Mouse (Mus musculus): ENCODE results near the gene Dusp10.

The Dusp10 gene

DNA sequence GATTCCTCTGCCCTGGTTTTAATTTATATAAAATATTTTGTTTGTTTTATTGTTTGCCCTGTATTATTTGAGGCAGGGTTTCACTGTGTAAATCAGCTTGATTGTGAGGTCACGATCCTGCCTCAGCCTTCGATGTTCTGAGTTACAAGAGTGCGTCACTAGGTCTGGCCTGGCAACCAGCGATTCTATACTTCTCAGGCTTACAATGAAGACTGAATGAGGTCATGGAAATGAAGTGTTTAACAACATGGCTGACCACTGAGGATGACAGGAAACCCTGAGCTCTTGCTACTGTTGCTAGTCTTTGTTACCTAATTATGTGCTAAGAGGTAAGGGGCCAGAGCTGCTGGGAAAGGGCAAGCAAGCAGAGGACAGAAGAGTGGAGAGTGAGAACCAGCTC lies at the start of gene Dusp10:
Dusp10 (plus strand) TSS at position 197 of the 400 bp plus-strand sequence.
- DNase-seq: no peak

DNA sequence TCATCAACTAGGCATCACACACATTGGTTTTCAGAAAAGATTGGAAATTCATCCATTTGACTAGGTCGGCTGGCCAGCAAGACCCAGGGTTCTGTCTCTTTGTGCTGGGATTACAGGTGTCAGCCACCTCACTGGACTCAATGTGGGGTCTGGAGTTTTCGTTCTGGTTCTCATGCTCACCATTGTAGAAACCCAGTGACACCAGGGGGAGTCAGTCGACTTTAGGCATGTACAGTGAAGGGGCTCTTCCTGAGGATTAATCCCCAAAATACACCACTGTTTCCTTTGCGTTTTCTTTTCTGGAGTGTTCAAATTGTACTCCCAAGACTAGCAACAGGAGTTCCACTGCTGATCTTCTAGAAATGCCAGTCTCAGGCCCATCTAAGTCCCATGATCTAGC lies 47.8 kb upstream of the Dusp10 start:
- no peak for DNase-seq

DNA sequence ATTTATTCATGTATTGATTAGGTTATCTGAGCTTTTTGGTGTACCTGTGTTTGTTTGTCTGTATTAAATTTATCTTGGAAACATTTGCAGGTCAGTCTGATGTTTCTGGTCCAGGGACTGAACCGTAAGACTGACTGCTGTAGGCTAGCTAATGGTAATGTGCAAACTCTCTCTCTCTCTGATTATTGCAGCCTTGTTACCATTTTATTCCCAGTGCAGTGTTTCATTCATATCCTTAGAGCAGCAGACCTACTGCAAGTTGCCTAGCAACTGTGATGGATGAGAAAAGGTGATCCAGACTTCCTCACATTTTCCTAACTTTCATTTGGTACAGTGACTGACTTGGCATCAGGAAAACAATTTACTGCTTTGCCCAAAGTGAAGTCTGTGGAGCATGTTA lies 43.8 kb upstream of the Dusp10 start:
- DNase-seq: no peak

DNA sequence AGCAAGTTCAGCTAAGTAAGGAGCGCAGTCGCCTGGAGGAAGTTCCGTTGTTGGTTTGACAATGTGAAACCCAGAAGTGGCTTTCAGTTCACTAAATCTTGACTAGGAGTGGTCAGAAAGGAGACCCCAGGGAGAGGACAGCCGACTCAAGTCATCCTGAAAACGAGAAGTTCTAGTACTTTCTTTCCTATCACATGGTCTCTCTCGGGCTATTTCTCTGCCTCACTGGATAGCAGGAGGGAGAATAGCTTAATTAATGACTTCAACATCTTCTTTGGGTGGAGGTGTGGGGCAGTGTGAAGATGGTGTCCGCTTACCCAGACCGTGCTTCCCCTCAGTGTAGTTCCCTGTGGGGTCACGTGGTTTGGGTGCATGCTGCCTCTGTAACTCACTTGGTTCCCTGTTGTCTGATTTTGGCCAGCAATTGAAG lies 33.3 kb upstream of the Dusp10 start:
- no peak for DNase-seq

DNA sequence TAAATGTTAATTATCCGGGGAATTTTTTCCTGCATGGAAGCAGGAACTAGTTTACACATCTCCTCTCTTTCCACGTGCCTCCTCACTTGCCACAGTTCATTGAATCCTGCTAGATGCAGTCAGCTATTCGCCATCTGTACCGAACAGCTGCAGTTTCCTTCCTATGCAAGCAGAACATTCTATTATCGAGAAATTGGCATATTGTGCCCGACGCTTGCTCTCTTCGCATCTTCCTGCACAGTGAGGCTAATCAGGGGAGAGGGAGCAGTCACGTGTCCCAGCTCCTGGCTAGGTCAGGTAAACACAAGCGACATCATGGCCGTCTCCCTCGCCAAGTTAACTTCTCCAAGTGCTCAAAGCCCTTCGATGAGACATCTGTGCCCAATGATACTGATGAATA lies 31.0 kb upstream of the Dusp10 start:
- DNase-seq: peak; percentile 46 to 49

DNA sequence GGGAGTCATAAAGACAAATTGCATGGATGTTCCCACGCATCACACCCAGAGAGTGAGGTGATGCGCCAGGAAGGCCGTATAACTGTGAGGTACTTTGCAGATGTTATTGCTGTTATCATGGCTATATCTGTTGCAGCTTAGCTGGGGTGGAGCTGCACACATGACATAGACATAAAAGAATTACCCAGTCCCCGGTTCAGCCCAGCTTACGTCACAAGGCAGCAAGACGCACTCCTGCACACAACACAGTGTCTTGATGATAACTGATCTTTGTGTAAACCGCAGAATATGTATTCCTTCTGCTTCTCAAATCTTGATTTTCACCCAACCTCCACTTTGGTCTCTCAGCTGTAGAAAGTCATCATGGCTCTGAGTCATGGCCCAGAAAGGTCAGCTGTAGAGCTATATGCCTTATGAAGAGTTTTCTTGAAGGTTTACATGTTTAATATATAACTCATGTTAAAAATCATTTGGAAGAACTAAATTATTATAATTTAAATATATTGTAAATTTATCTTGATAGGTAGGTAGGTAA lies 25.3 kb upstream of the Dusp10 start:
- no peak for DNase-seq

DNA sequence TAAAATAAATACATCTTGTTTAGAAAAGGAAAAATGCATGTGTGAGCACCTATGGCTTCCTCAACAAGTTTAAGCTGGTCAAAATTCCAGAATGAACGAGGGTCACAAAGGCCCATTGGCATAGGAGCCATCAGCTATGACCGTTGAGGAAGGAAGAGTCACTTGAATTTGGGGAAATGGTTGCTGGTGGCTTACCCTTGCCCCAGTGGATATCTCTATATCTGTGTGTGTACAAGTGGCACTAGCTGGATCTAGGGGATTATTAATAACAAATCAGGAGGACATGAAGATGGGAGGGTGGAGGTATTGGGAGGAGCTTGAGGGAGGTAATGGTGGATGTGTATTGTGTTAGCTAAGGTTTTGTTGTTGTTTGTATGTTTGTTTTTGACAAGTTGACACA lies 21.2 kb upstream of the Dusp10 start:
- DNase-seq: no peak

DNA sequence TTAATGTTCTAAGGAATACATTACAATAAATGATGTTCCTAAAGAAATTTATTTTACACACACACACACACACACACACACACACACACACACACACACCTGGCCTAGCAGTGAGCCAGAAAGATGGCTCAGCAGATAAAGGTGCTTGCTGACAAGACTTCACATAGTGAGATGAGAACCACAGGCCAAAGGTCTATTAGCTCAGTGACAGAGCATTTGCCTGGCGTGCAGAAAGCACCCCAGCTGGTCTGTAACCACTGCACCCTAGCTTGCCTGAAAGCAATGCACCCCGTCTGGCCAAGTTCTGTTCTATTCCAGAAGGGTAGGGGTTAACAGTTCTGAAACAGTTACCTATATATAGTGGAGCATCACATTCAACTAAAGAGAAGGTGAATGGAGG lies 15.9 kb upstream of the Dusp10 start:
- no peak for DNase-seq

DNA sequence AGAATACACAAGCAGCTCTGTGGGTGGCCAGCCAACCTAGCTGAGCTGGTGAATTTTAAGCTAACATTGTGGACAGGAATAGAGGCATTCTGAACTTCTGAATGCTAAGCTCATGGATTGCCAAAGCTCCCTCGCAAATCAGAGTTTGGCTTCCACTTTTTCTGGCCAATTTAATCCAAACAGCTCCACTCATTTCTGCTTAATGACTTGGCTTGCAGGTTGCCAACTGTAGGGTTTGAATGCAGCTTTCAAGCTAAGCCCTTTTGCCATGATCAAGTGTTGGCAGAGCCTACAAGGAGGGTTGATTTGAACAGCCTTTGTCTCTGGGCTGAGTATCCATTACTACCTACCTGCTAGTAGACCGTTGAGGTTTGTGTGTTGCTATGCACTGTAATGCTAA lies 10.6 kb upstream of the Dusp10 start:
- peak in 1 of 2 experiments; percentile 25 for DNase-seq

DNA sequence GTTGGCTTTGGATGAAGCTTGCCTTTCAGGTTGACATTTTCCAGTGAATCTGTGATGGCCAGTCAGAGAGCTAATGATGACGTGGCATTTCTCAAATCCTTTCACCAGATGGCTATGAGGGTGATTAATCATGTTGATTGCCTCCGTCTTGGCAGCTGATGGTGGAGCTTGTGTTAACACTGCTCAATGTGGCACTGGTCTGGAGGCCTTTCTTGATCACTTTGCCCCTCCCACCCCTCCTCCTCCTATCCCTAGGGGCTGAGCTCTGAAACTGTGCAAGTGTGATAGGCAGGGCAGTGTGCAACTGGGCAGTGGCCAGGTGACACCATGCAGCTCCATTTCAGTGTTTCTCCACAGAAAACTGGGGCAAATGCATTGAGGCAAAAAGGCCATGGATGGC lies 8.8 kb upstream of the Dusp10 start:
- peak in 1 of 2 experiments; percentile 11 for DNase-seq

DNA sequence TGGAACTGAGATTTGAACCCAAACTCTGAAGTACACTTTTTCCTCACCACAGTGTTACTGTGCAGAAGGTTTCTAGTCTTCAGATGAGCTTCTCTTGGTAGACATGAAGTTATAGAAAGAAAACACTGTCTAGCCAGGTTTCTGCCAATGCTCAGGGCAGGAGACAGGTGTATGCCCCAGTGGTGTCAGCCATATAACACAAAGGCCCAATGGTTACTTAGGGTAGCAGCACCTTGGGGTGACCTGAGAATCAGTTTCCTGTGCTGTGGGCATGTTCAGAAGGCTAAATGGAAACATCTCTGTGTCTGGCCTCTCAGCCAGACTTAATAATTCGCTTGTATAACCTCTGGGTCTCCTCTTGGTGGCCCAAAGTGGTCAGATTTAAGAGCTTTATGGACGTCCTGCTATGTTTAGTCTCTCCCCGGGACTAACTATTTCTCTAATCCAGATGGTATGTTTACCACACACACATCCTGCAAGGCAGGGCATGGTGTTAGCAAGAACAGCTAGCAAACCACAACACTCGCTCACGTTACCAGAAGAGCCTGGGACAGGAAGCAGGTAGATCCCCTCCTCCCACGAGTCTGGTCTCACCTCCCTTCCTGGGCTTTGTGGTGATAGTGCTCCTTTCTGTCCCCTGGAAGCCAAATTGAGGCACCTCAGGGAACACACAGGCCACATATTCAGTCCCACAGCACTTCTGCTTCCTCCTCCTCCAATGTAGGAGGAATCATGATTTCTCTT lies 7.6 kb upstream of the Dusp10 start:
- no peak for DNase-seq

DNA sequence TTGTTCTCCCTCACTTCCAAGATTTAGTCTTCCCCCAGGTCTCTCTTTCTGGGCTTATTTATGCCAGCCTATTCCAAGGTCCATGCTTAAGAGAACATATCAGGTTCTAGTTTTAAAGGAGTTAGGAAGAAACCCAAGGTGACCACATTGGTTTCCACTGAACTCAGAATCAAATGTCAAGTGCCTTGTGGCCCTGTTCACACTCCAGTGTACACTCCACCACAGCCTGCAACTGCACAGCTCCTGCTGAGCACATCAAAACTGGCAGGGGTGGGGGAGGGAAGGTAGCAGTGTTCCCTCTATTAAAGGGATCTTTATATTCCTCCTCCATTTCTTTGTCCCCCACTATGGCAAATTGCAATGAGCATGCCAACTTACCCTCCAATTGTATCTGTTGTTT lies 7.0 kb upstream of the Dusp10 start:
- no peak for DNase-seq

DNA sequence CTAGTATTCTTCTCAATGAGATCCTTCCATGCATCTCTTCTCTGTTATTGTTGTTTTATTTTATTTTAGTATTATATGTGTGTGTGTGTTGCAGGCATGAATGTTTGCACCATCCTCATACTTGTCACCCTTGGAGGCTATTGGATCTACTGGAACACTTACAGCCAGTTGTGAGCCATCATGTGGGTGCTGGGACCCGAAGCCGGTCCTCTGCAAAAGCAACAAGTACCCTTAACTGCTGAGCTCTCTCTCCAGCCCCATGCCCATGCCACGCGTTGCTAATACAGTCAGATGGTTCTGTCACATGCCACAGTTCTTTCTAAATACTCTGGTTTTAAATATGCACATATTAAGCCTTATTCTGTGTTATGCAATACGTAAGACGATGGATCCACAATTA lies 1.8 kb upstream of the Dusp10 start:
- DNase-seq: no peak

DNA sequence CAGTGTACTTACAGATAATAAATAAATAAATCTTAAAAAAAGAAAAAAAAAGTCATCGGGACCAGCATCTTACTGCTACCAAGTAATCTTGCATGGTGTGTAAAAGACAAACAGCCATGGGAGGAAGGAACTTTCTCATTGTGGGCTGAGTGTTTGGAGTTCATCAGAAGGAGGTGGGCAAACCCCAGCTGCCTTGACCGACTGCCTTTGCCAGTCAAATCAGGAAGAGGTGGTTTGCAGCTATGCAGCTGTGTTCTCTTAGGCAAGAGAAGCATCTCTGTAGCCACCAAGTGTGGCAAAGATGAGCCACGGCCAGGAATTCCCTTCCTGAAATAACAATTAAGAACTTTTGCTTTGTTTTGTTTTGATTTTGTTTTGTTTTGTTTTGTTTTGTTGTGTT lies 989 bp downstream of the Dusp10 start:
- no peak for DNase-seq

DNA sequence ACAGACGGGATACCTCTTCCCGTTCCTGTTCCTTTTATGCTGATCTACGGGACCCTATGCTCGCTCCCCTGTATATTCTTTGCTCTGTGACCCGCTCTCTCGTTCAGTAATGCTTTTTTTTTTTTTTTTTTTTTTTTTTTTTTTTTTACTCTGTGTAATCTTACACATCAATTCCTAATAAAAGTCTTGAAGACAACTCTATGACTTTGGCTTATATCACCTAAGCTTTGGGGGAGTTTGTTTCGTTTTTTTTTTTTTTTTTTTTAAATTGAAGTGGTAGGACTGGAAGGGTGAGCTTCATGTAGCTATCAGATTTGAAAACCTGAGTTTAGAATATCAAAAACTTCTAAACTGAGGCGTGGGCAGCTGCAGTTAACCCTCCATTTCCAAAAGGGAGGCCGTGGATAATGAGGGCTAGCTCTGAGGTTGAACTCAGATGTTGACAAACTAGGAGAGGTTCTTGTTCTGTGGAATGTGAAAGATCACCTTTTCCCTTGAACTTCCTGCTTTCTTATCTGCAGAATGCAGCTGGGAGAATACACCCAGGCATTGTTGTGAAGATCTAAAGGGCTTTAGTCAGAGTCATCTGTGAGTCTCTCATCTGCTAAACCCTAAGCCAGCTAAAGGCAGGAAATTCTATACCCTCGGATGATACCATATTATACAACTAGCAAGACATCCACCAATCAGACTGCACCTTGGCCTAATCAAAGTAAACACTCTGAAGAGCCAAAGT lies 3.1 kb downstream of the Dusp10 start:
- no peak for DNase-seq

DNA sequence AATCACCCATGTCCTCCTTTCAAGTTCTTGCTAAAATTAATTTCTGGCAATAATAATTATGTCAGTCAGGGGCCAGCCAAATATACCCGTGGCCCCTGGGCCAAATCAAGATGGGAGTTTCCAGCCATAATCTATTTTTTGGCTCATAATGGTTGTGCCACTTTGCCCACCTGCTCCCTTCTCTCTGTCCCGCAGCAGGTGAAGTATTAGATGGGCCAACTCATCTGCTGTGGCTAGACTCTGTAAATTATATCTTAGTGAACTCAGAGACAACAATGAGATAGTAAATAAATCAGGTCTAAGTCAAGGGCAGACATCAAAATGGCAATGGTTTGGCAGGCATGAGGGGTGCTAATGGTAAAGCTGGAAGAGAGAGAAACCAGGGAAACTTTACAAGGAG lies 4.5 kb downstream of the Dusp10 start:
- no peak for DNase-seq

DNA sequence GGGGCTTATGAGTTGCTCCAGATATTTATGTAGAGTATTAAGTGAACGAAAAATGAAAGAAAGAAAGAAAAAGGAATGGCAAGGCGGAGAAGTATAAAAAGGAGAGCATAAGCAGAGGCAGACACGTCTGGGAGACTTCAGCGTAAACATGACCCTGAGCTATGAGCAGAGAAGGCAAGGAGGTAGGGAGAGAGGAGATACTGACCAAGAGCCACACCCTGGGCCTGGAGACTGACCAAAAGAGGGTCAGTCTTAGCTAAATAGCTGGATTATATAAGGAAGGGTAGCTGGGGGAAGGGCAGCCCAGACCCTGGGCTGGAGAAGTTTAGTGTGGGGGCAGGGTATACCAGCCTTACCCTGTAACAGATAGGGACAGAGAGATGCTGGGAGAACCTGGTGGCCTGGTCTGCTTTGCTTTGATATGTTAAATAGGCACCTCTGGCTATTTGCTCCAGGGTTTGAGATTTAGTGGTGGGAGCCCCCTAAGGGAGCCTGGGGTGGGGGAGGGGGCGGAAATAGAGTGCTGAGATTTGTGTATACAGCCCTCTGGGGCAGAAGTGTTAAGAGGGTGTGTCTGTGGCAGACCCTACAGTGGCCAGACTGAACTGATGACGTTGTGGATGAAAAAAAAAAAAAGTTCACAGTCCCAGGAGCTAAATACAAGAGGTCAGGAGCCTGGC lies 6.1 kb downstream of the Dusp10 start:
- DNase-seq: no peak

DNA sequence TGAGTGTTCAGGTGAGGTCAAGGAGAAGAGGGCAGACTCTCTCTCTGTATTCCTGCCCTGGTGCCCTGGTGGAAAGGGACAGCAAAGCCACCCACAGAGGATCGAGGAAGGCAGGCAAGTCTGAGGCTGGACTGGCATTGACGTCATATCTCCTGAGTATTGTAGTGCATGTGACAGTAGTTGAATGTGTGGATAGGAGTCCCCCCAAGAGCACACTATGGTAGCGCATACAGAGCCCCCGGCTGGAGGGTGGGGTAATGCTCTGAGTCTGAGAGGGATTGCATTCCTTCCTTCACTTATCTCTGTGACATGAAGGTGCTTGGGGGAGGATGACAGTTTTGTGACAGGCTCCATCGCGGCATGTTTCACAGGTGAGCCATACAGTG lies 6.6 kb downstream of the Dusp10 start:
- no peak for DNase-seq

DNA sequence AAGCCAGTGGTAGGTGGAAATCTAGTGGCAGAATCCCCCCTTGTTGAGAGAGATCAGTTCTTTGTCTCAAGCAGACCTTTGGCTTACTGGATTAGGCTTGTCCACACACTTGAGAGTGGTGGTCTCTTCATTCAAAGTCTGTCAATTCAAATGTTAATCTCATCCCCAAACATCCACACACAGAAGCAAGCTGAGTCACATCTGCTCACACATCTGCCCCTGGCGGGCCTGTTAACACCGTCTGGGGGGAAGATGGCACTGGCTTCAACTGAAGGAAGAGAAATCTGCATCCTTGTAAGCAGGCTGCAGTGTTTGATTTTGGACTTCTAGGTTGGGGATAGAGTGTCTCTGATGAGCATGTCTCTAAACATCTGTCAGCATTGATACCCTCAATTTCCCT lies 10.9 kb downstream of the Dusp10 start:
- DNase-seq: no peak

DNA sequence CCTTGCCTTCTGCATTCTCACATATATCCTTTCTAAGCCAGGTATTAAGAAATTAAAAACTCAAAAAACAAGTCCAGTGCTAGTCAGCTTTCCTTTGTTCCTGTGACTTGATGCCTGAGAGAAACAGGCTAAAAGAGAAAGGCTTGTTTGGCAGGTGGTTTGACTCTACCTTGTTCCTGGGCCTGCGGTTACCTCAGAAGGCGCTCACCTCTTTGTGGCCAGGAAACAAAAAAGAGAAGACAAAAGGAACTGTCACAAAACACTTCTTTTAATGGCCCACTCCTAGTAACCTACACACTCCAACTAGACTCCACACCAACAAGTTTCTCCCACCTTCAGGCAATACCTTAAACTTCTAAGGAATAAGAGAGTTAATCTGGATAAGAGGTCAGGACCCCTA lies 11.5 kb downstream of the Dusp10 start:
- no peak for DNase-seq

DNA sequence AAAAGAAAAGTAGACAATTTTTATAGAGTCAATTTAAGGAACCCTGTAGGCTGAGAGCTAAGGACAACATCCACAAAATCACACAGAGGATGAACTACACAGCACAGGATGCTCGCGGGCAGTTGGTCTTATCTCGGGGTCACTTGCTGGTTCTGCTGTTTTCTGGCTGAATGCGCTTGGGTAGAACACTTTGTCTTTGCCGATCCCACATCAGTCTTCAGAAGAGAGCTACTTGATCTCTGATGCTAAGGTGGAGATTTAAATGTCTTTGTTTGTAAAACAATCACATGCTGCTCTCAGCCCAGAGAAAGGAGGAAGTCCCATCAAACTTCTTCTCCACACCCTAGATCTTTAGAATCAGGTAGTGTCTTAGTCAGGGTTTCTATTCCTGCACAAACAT lies 12.0 kb downstream of the Dusp10 start:
- no peak for DNase-seq

DNA sequence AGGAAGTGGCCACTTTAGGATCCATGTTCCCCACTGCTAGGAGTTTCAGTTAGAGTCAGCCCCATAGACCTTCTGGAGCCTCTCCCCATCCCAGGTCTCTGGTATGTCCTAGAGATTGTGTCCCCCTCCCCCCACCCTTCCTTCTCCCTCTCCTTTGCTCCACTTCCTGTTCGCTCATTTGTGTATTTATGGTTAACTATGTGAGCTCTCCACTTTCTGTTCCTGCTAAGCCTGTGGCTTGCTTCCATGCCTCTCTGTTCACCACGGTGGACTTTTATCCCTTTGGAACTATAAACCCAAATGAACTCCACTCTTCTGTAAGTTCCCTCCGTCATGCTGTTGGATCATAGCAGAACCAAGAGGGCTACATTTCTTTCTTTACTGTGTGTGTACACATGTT lies 13.9 kb downstream of the Dusp10 start:
- no peak for DNase-seq

DNA sequence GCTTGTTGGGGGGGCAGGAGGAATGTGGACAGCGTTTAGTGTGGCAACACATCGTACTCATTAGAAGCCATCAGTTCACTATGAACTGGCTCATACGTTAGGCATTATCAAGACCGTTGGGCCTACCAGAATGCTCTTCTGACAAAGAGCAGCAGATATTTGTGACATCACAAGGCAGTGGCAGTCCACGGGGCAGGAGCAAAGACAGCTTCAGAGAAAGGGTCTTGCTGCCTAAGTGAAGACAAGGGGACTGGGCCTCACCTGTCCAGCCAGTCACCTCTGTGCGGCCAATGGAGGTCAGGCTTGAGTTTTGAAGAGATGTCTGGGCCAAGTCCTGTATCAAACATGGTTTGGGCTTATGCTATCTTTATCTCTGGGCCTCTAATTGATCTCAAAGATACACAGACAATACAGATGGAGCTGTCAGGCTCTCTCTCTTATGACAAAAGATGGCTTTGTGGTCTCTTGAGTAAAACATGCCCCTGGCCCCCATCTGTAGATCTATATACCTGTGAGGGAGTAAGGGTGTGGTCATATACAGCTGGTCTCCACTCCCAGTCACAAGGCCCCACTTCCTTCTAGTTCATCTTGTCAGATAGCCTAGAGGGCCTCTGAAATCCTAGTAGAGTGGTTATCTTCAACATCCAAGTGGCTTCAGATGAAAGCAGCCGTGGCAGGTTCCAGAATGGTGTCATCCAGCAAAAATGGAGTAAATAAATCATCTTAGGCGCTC lies 17.1 kb downstream of the Dusp10 start:
- DNase-seq: no peak

All from cerebellum, postnatal 10 days (tissue).